Mouse (Mus musculus): ENCODE measurements around the gene Gm7075. TPM values are rescaled to one million over a fixed set of nuclear protein-coding genes. Genes with fewer than 3 reads are reported as not detected.
A peak's percentile ranks its signal among the peaks of the same experiment; 100 is the strongest.
"Not testable (repeated sequence)": the region's sequence is repeated elsewhere in the genome, so short reads cannot be mapped to it uniquely, and the experiment has no call there.

Gm7075 gene
- polyA plus RNA-seq (2015; fragmentation: Nextera tagmentation; extraction: Ambion mirVana) = not detected in 2 replicates

DNA sequence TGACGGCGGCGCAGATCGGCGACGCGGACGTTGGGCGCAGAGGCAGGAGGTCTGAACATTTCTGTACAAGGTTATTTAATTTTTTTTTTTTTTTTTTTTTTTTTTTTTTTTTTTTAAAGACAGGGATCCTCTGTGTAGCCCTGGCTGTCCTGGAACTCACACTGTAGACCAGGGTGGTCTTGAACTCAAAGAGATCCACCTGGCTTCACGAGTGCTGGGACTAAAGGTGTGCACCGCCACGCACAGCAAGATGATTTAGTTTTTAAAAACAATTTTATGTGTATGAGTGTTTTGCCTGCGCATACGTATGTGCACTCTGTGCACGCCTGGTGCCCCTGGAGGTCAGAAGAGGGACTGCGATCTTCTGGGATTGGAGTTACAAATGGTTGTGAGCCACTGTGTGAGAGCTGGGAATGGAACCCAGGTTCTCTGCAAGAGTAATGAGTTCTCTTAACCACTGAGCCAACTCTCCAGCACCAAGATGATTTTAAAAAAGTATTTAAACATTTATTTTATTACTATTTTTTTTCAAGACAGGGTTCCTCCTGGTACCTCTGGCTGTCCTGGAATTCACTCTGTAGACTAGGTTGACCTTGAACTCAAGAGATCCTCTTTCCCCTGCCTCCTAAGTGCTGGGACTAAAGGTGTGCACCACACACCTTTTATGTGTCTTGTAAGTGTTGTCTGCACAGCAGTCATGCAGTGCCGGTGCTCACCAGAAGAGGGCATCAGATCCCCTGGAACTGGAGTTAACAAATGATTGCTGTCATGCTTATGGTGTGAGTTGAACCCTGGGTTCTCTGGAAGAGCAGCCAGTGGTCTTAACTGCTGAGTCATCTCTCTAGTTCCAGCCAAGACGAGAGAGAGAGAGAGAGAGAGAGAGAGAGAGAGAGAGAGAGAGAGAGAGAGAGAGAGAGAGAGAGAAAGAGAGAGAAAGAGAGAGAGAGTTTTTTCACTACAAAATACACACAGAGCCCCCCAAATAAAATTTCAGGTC lies at the start of gene Gm7075:
Gene Gm7075, minus strand, starts transcription at position 51 of the 997 bp plus-strand sequence.
- Histone ChIP-seq H3K27me3 (ENCODE audit: control insufficient read depth, insufficient read depth, low read length) (no peaks in the 10 kb centered on the region), H3K9me3 (replicated peaks; ENCODE audit: control insufficient read depth, low read length) (no peaks in the 10 kb centered on the region), H3K27ac (ENCODE audit: low read length) (no peak within 1 kb of the TSS), H3K9ac (ENCODE audit: low read length) (no peak within 1 kb of the TSS), H3K36me3 (ENCODE audit: control insufficient read depth, insufficient read depth) (no peaks in the 10 kb centered on the region), H3K4me1 (ENCODE audit: control insufficient read depth, insufficient read depth, low read length) (no peaks in the 10 kb centered on the region), H3K4me3 (ENCODE audit: low read length) (no peak within 1 kb of the TSS), H3K4me2 (ENCODE audit: low read depth, low read length) (no peak within 1 kb of the TSS)
- 85% methylated on average over 18 of the region's 18 CpGs for WGBS
- no peak for ATAC-seq (replicated peaks; ENCODE audit: extremely low read depth, insufficient read depth, low FRiP score)

DNA sequence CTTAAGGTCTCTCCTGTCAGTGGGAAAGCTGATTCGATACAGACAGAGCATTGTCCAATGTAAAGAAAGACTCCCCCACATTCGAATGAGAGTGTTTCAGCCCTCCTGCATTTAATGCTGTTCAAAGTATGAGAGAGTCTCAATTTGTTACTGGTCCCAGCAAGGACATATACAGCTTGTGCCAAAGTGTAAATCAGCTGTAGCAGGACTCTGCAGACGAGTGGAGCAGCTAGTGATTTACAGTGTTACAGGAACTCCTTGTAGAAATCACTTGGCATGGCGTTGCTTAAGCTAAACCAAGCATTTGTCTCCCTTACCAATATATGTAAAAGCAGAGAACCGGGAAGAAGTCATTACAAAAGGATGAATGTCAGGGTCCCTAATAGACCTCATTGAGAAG lies 39.3 kb upstream of the Gm7075 start:
- WGBS = 46% methylated on average over 5 of the region's 5 CpGs
- Histone ChIP-seq H3K27ac (ENCODE audit: low read length) (peak overlapping the region; percentile 65), H3K4me2 (ENCODE audit: low read depth, low read length) (peak overlapping the region; percentile 67), H3K4me1 (ENCODE audit: control insufficient read depth, insufficient read depth, low read length) (peaks cover 21% of the 10 kb centered on the region), H3K9ac (ENCODE audit: low read length) (peak overlapping the region; percentile 49), H3K4me3 (ENCODE audit: low read length) (peak overlapping the region; percentile 32), H3K9me3 (replicated peaks; ENCODE audit: control insufficient read depth, low read length) (no peaks in the 10 kb centered on the region), H3K27me3 (ENCODE audit: control insufficient read depth, insufficient read depth, low read length) (no peaks in the 10 kb centered on the region), H3K36me3 (ENCODE audit: control insufficient read depth, insufficient read depth) (no peaks in the 10 kb centered on the region)
- no peak for ATAC-seq (replicated peaks; ENCODE audit: extremely low read depth, insufficient read depth, low FRiP score)

DNA sequence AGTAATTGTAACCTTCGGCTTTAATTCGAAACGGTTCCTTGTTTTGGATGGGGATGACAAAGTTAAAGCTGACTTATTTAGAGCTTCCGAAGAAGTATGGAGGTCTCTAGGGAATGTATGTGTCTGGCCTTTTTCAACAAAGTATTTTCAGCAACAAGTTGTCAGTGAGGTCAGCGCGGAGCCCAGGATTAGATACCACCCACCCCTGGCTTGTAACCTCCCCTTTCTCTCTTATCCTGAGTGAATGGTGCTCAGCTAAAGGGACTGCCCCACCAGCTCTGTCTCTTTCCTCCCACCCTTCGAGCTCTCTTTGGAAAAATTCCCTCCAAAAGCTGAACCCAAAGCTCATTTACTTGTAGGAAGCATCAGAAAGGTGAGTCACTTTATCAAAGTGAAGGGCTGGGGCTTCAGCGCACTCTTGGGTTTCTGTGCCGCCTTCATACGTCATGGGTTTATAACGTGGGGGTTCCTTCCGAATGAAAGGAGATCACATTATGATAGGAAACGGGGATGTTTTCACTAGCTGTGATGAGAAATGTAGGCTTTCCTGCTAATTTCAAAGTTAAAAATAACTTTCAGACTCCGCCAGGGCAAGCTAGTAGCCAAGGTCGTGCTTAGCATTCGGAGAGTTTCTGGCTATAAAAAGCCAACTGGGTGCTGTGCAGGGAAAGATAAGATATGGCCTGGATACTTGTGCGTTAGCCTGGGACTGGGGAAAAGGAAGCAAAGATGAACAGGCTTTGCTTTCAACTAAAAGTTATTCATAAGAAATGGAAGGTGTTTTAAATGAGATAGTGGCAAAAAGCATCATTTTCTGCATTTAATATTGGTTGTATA lies 35.9 kb upstream of the Gm7075 start:
- no peaks in the 10 kb centered on the region for H3K36me3 ChIP-seq (ENCODE audit: control insufficient read depth, insufficient read depth)
- peak overlapping the region; percentile 63 for H3K4me3 ChIP-seq (ENCODE audit: low read length)
- peak overlapping the region; percentile 99 for H3K27ac ChIP-seq (ENCODE audit: low read length)
- no peaks in the 10 kb centered on the region for H3K27me3 ChIP-seq (ENCODE audit: control insufficient read depth, insufficient read depth, low read length)
- WGBS = 16% methylated on average over 17 of the region's 17 CpGs
- peak overlapping the region; percentile 67 for H3K4me2 ChIP-seq (ENCODE audit: low read depth, low read length)
- peak overlapping the region; percentile 79 for H3K9ac ChIP-seq (ENCODE audit: low read length)
- peak; percentile 88 for ATAC-seq (replicated peaks; ENCODE audit: extremely low read depth, insufficient read depth, low FRiP score)
- peaks cover 25% of the 10 kb centered on the region for H3K4me1 ChIP-seq (ENCODE audit: control insufficient read depth, insufficient read depth, low read length)
- H3K9me3 ChIP-seq (replicated peaks; ENCODE audit: control insufficient read depth, low read length) = no peaks in the 10 kb centered on the region

DNA sequence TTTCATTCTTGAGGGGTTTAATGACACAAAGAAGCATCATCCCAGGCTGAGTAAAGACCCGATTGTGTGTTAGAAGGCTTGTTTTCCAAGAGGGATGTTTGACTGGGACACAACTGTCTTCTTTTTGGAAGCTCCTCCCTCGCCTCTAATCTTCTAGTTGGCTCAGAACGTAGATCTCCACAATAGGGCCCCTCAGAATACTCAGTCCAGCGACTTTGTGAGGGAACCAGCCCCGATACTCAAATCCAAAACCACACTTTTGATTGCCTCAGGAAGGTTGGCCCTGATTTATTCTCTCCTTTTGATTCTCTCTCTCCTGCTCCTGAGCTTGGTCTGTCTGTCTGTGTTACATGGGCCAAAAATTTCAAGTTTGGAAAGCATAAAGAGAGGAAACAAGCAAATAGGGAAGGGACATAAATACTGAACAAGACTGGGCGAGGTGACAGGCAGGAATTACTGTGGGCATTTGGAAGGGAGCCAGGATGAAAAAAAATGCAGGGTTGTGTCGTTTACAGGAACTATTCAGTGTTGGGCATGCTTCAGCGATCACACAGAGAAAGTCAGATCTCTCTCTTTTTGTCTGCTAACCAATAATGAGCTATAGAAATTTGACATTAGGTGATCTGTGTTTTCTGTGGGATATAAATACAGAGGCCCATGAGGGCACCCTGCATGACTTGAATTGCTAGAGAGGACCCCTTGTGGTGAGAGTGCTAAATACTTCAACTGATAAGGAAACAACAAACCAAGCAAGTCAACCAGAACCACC lies 33.7 kb upstream of the Gm7075 start:
- Histone ChIP-seq H3K27ac (ENCODE audit: low read length) (peak overlapping the region; percentile 83), H3K36me3 (ENCODE audit: control insufficient read depth, insufficient read depth) (no peaks in the 10 kb centered on the region), H3K27me3 (ENCODE audit: control insufficient read depth, insufficient read depth, low read length) (no peaks in the 10 kb centered on the region), H3K4me1 (ENCODE audit: control insufficient read depth, insufficient read depth, low read length) (peaks cover 18% of the 10 kb centered on the region), H3K4me2 (ENCODE audit: low read depth, low read length) (no peak overlapping the region), H3K4me3 (ENCODE audit: low read length) (no peak overlapping the region), H3K9me3 (replicated peaks; ENCODE audit: control insufficient read depth, low read length) (no peaks in the 10 kb centered on the region), H3K9ac (ENCODE audit: low read length) (no peak overlapping the region; the same call in 1 of the 2 replicates)
- no peak for ATAC-seq (replicated peaks; ENCODE audit: extremely low read depth, insufficient read depth, low FRiP score)
- WGBS = 47% methylated on average over 8 of the region's 8 CpGs

DNA sequence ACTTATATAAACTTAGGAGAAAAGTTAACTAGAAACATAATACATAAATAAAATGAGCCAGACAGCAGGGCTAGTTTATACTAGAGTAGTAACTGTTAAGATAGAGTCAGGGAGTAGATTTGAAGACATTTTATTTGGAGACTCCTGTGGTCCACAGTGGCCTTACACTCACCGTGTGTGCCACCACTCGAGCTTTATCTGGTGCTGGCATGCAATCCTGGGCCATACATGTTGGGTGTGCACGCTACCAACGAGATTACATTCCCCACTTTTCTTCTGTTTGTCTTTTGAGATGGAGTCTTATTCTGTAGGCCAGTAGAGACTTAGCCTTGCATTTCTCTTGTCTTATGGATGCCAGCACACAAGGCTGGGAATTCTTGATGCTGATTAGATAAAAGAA lies 32.3 kb upstream of the Gm7075 start:
- 82% methylated on average over 4 of the region's 4 CpGs for WGBS

DNA sequence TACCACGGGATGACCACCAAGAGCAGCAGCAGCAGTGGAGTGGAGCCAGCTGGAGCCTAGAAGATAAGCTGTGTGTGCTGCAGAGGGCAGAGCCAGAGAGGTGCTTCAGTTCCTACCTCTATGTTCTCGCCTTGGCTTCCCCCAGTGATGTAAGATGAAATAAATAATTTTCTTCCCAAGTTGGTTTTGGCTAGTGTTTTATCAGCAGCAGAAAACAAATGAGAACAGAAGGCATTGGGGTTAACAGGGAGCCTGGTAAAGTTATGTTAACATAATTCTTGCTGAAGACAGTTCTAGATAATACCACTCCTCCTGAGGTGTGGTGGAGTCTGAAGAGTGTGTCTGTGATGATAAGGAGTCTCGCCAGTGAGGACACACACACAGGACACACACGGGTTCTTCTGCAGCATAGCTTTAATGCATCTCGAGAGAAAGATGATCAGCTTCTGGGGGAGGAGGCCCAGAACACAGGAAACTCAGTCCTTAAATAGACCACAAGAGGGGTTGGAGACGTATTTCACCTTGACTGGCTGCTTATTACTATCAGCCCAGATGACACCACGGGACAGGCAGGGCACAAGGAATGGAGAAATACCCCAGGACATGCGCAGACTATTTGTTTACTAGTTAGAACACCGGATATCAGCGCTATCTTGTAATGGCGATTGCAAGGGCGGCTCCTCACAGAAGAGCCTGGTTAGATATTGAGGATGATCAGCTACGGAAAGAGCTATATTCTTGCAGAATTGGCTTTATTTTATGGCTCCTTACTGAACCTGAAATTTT lies 23.2 kb upstream of the Gm7075 start:
- H3K9me3 ChIP-seq (replicated peaks; ENCODE audit: control insufficient read depth, low read length); H3K27me3 ChIP-seq (ENCODE audit: control insufficient read depth, insufficient read depth, low read length); H3K9ac ChIP-seq (ENCODE audit: low read length); H3K4me2 ChIP-seq (ENCODE audit: low read depth, low read length); H3K4me3 ChIP-seq (ENCODE audit: low read length); H3K4me1 ChIP-seq (ENCODE audit: control insufficient read depth, insufficient read depth, low read length); H3K36me3 ChIP-seq (ENCODE audit: control insufficient read depth, insufficient read depth); ATAC-seq (replicated peaks; ENCODE audit: extremely low read depth, insufficient read depth, low FRiP score); H3K27ac ChIP-seq (ENCODE audit: low read length): not testable (repeated sequence)
- 71% methylated on average over 13 of the region's 13 CpGs for WGBS

More for the DNA sequence above, 32.3 kb upstream of the Gm7075 start:
- Histone ChIP-seq H3K4me2 (ENCODE audit: low read depth, low read length) (no peak overlapping the region), H3K4me3 (ENCODE audit: low read length) (no peak overlapping the region), H3K9ac (ENCODE audit: low read length) (no peak overlapping the region), H3K27ac (ENCODE audit: low read length) (no peak overlapping the region), H3K36me3 (ENCODE audit: control insufficient read depth, insufficient read depth) (no peaks in the 10 kb centered on the region), H3K27me3 (ENCODE audit: control insufficient read depth, insufficient read depth, low read length) (no peaks in the 10 kb centered on the region), H3K4me1 (ENCODE audit: control insufficient read depth, insufficient read depth, low read length) (peaks cover 11% of the 10 kb centered on the region; the same call in 1 of the 2 replicates), H3K9me3 (replicated peaks; ENCODE audit: control insufficient read depth, low read length) (no peaks in the 10 kb centered on the region)
- no peak for ATAC-seq (replicated peaks; ENCODE audit: extremely low read depth, insufficient read depth, low FRiP score)

DNA sequence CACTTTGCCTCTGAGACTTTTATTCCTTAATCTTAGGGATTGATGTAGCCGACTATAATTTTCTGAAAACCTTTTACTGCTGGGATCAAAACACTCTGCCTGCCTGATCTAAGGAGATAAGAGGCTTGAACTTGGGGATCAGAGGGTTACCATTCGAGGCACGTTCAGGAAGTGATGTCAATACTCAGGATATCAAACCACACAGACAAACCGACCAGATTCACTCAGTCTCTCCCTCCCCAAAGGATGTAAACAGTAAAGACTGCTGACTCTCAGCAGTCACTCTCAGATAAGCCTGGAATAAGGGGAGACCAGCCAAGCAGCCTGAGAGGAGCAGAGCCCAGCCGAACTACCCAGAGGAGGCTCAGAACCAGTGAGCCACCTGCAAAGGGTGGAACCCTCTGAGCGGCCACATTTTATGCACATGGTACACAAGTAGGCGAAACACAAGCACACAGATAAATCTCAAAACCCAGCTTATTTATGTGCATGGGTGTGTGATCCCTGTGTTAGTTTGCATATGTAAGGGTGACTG lies 18.2 kb upstream of the Gm7075 start:
- ATAC-seq (replicated peaks; ENCODE audit: extremely low read depth, insufficient read depth, low FRiP score) = no peak
- Histone ChIP-seq H3K27ac (ENCODE audit: low read length) (no peak overlapping the region), H3K36me3 (ENCODE audit: control insufficient read depth, insufficient read depth) (no peaks in the 10 kb centered on the region), H3K27me3 (ENCODE audit: control insufficient read depth, insufficient read depth, low read length) (no peaks in the 10 kb centered on the region), H3K9me3 (replicated peaks; ENCODE audit: control insufficient read depth, low read length) (no peaks in the 10 kb centered on the region), H3K4me1 (ENCODE audit: control insufficient read depth, insufficient read depth, low read length) (no peaks in the 10 kb centered on the region), H3K4me2 (ENCODE audit: low read depth, low read length) (no peak overlapping the region), H3K9ac (ENCODE audit: low read length) (no peak overlapping the region), H3K4me3 (ENCODE audit: low read length) (no peak overlapping the region)
- 55% methylated on average over 7 of the region's 7 CpGs for WGBS

DNA sequence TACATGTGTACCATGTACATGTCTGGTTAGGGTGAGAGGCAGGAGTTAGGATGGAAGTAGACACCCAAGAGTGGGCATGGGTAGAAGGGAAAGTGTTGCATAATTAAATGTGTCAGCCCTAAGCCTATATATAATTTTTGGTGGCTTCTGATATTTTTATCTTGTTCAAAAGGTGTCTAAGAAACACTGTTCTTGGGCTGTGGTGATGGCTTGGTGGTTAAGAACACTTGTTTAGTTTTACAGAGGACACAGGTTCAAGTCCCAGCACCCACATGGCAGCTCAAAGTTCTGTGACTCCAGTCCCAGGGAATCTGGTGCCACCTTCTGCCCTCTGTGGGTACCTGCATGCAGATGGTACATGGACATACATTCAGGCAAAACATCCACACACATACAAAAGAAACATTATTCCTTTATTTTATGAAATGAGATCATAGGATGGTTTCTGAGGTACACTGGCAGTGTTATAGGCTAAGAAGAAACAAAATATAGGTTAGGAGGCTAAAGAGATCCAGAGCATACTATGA lies 17.2 kb upstream of the Gm7075 start:
- H3K4me2 ChIP-seq (ENCODE audit: low read depth, low read length) = no peak overlapping the region
- no peaks in the 10 kb centered on the region for H3K36me3 ChIP-seq (ENCODE audit: control insufficient read depth, insufficient read depth)
- H3K27ac ChIP-seq (ENCODE audit: low read length) = no peak overlapping the region
- no peak overlapping the region for H3K4me3 ChIP-seq (ENCODE audit: low read length)
- H3K9ac ChIP-seq (ENCODE audit: low read length) = no peak overlapping the region
- no peak for ATAC-seq (replicated peaks; ENCODE audit: extremely low read depth, insufficient read depth, low FRiP score)
- no peaks in the 10 kb centered on the region for H3K9me3 ChIP-seq (replicated peaks; ENCODE audit: control insufficient read depth, low read length)
- no peaks in the 10 kb centered on the region for H3K4me1 ChIP-seq (ENCODE audit: control insufficient read depth, insufficient read depth, low read length)
- H3K27me3 ChIP-seq (ENCODE audit: control insufficient read depth, insufficient read depth, low read length) = no peaks in the 10 kb centered on the region

All from heart, embryonic 16.5 days (tissue).